Mouse (Mus musculus) testis, adult 2 months (tissue): ENCODE results near the gene Clcnka. TPM values are rescaled to one million over a fixed set of nuclear protein-coding genes. Genes with fewer than 3 reads are reported as not detected.

ENCODE experiments used
- H3K27ac ChIP-seq: fragments of 200-500 bp; 2 replicates; pipeline ENCODE4 v1.5.1; 2012; ENCODE audit warnings: low read depth, low read length; ENCODE audit not compliant: control insufficient read depth, insufficient read depth
- H3K27me3 ChIP-seq: fragments of 200-500 bp; 2 replicates; pipeline ENCODE4 v1.6.1; 2012; ENCODE audit warnings: mild to moderate bottlenecking, low read length, moderate library complexity; ENCODE audit not compliant: control insufficient read depth, insufficient read depth
- H3K36me3 ChIP-seq: fragments of 200-500 bp; 2 replicates; pipeline ENCODE4 v1.6.1; 2012; ENCODE audit warnings: mild to moderate bottlenecking, low read length; ENCODE audit not compliant: control insufficient read depth, insufficient read depth
- H3K4me1 ChIP-seq: fragments of 200-500 bp; 2 replicates; pipeline ENCODE4 v1.6.1; 2012; ENCODE audit warnings: low read length; ENCODE audit not compliant: control insufficient read depth, insufficient read depth
- H3K4me3 ChIP-seq: fragments of 200-500 bp; 2 replicates; pipeline ENCODE4 v1.5.1; 2012; ENCODE audit warnings: low read depth, mild to moderate bottlenecking, low read length, moderate library complexity, mixed read lengths; ENCODE audit not compliant: control insufficient read depth
- CTCF ChIP-seq: fragments of 200-500 bp; IDR thresholded peaks from 2 replicates; pipeline ENCODE4 v1.5.1; 2012; ENCODE audit warnings: low read depth, mild to moderate bottlenecking, inconsistent platforms, low read length, moderate library complexity; ENCODE audit not compliant: control insufficient read depth, insufficient read depth, insufficient replicate concordance
- POLR2A ChIP-seq: fragments of 200-500 bp; IDR thresholded peaks from 2 replicates; pipeline ENCODE4 v1.6.1; 2012; ENCODE audit warnings: low read depth, mild to moderate bottlenecking, inconsistent platforms, low read length, moderate library complexity; ENCODE audit not compliant: control insufficient read depth
- polyA plus RNA-seq: library from polyadenylated mRNA; depleted of rRNA; stranded (reverse); fragments of >200 nt; gene quantifications from 2 replicates; pipeline ENCODE4 v1.2.3, GENCODE M21; 2012

Clcnka gene
- polyA plus RNA-seq, 1 experiment = 1.3 TPM

GRCm38 (mm10) chr4:141420886-141421285, 22.4 kb upstream of the Clcnka start:
- no peaks in the 10 kb centered on the region for H3K36me3 ChIP-seq
- H3K27ac ChIP-seq = no peak overlapping the region
- H3K27me3 ChIP-seq = no peaks in the 10 kb centered on the region
- TF ChIP-seq CTCF (no peak), POLR2A (no peak)
- H3K4me3 ChIP-seq = peak overlapping the region; percentile 71
- H3K4me1 ChIP-seq = peaks cover 34% of the 10 kb centered on the region

GRCm38 (mm10) chr4:141420192-141420829, 21.8 kb upstream of the Clcnka start, which contains the start of gene Hspb7:
Gene Hspb7 (plus strand): TSS chr4:141420779.
- 0 out of 2 replicates have a peak within 1 kb of the TSS, but pooled peaks have one; percentile 2 for H3K27ac ChIP-seq
- peak within 1 kb of the TSS; percentile 71 for H3K4me3 ChIP-seq

GRCm38 (mm10) chr4:141419398-141420191, 21.1 kb upstream of the Clcnka start:
- no peak overlapping the region for H3K27ac ChIP-seq
- no peaks in the 10 kb centered on the region for H3K27me3 ChIP-seq

More at GRCm38 (mm10) chr4:141420192-141420829, 21.8 kb upstream of the Clcnka start, which contains the start of gene Hspb7:
- no peak for TF ChIP-seq POLR2A
- TF ChIP-seq CTCF = no peak
- H3K36me3 ChIP-seq = no peaks in the 10 kb centered on the region
- H3K27me3 ChIP-seq = no peaks in the 10 kb centered on the region
- peaks cover 29% of the 10 kb centered on the region for H3K4me1 ChIP-seq

GRCm38 (mm10) chr4:141415924-141416323, 17.4 kb upstream of the Clcnka start, which contains the start of gene Clcnkb:
Gene Clcnkb (minus strand): TSS chr4:141416014.
- H3K4me1 ChIP-seq = peaks cover 19% of the 10 kb centered on the region
- H3K4me3 ChIP-seq = no peak within 1 kb of the TSS
- no peaks in the 10 kb centered on the region for H3K36me3 ChIP-seq
- H3K27me3 ChIP-seq = no peaks in the 10 kb centered on the region
- TF ChIP-seq POLR2A = no peak
- no peak for TF ChIP-seq CTCF
- H3K27ac ChIP-seq = no peak within 1 kb of the TSS

More at GRCm38 (mm10) chr4:141419398-141420191, 21.1 kb upstream of the Clcnka start:
- TF ChIP-seq POLR2A (no peak), CTCF (no peak)
- Histone ChIP-seq H3K4me3 (no peak overlapping the region), H3K4me1 (peaks cover 26% of the 10 kb centered on the region), H3K36me3 (no peaks in the 10 kb centered on the region)

GRCm38 (mm10) chr4:141411430-141411992, 13.0 kb upstream of the Clcnka start:
- H3K4me1 ChIP-seq = peaks cover 12% of the 10 kb centered on the region
- TF ChIP-seq CTCF (peak; percentile 57; the same call in 1 of the 2 replicates), POLR2A (no peak)
- H3K27ac ChIP-seq = no peak overlapping the region
- no peaks in the 10 kb centered on the region for H3K27me3 ChIP-seq
- H3K4me3 ChIP-seq = no peak overlapping the region
- no peaks in the 10 kb centered on the region for H3K36me3 ChIP-seq

GRCm38 (mm10) chr4:141408577-141408976, 10.1 kb upstream of the Clcnka start:
- no peaks in the 10 kb centered on the region for H3K36me3 ChIP-seq
- H3K27ac ChIP-seq = no peak overlapping the region
- TF ChIP-seq CTCF = no peak
- H3K4me3 ChIP-seq = no peak overlapping the region
- no peaks in the 10 kb centered on the region for H3K27me3 ChIP-seq
- H3K4me1 ChIP-seq = peaks cover 9% of the 10 kb centered on the region
